Mouse (Mus musculus) ES-E14 (cell line): ENCODE results near the gene Cdkl3.

Experiments used
- CHD2 ChIP-seq: IDR thresholded peaks from 2 replicates; pipeline ENCODE4 v1.6.1; 2014; ENCODE audit warnings: mild to moderate bottlenecking, low read depth, low read length, inconsistent platforms
- HCFC1 ChIP-seq: IDR thresholded peaks from 2 replicates; pipeline ENCODE4 v1.6.1; 2012; ENCODE audit warnings: low read length, inconsistent platforms, borderline replicate concordance; ENCODE audit not compliant: insufficient read depth
- MAFK ChIP-seq: IDR thresholded peaks from 2 replicates; pipeline ENCODE4 v1.6.1; 2014; ENCODE audit warnings: mild to moderate bottlenecking, low read depth, low read length, inconsistent platforms; ENCODE audit not compliant: insufficient read depth
- ZC3H11A ChIP-seq: IDR thresholded peaks from 2 replicates; pipeline ENCODE4 v1.6.1; 2012; ENCODE audit warnings: low read depth, mild to moderate bottlenecking, inconsistent platforms, low read length, borderline replicate concordance
- ZNF384 ChIP-seq: IDR thresholded peaks from 2 replicates; pipeline ENCODE4 v1.6.1; 2012; ENCODE audit warnings: low read depth, low read length, inconsistent platforms

DNA sequence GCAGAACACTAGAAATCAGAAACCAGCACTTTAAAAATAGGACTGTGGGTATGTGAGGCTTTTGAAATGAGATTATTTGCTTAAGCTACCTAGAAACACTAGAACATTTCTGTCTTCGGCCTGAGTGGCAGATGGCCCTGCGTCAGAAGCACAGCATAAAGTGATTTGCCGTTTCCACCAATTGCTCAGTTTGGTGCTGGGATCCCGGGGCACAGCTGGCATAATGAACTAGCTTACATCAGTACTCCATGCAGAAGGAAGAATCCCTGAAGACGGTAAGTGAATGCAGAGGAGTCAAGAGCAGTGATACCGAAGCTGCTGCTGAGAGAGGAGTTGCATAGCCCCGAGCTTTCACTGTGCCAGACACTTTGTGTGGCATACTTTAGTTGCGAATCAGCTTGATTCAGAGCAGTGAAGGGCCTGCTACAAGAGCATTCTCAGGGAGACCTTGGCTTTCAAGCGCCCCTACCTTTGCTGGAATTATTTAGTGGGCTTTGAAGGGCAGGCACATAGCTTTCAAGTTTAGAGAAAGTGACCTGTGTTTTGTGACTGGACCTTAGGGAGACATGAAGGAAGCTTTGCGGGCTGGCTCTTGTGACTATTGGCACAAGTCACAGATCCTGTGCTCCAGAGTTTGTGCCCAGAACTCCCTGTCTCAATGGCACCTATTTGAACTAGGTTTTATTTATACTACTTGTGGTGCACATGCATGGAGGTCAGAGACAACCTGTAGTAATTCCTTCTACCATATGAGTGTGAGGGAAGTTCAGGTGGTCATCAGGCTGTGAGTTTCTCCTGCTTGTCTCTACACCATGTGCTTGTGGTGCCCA, 125.8 kb downstream of the Cdkl3 start:
- no peak for TF ChIP-seq MAFK
- TF ChIP-seq CHD2 = no peak
- TF ChIP-seq ZNF384 = no peak
- TF ChIP-seq ZC3H11A = no peak
- no peak for TF ChIP-seq HCFC1
